Mouse (Mus musculus) kidney, embryonic 16.5 days (tissue): ENCODE results near the gene Col18a1. TPM values are rescaled to one million over a fixed set of nuclear protein-coding genes. Genes with fewer than 3 reads are reported as not detected.
A peak's percentile ranks its signal among the peaks of the same experiment; 100 is the strongest.

Experiments
- ATAC-seq: fragments of 200-750 bp; cut with Nextera tagmentation; 2 replicates; pipeline ENCODE4 v1.8.0; 2017; ENCODE audit warnings: moderate TSS enrichment; ENCODE audit not compliant: low FRiP score, low TSS enrichment
- H3K27ac ChIP-seq: fragments of 300-500 bp; sonication (generic); 2 replicates; pipeline ENCODE4 v1.5.1; 2014; ENCODE audit warnings: low read length
- H3K27me3 ChIP-seq: fragments of 300-500 bp; sonication (generic); 2 replicates; pipeline ENCODE4 v1.6.1; 2014; ENCODE audit warnings: low read length, control low read depth, mixed read lengths; ENCODE audit not compliant: insufficient read depth
- H3K36me3 ChIP-seq: fragments of 300-500 bp; sonication (generic); 2 replicates; pipeline ENCODE4 v1.6.1; 2014; ENCODE audit warnings: low read length, control low read depth, mixed read lengths; ENCODE audit not compliant: insufficient read depth
- H3K4me1 ChIP-seq: fragments of 300-500 bp; sonication (generic); 2 replicates; pipeline ENCODE4 v1.6.1; 2014; ENCODE audit warnings: low read length, control low read depth, mixed read lengths; ENCODE audit not compliant: insufficient read depth
- H3K4me2 ChIP-seq: fragments of 300-500 bp; sonication (generic); replicated peaks from 2 replicates; pipeline ENCODE4 v1.6.1; 2014; ENCODE audit warnings: low read depth, low read length
- H3K4me3 ChIP-seq: fragments of 300-500 bp; sonication (generic); 2 replicates; pipeline ENCODE4 v1.5.1; 2014; ENCODE audit warnings: mild to moderate bottlenecking, low read length
- H3K9ac ChIP-seq: fragments of 300-500 bp; sonication (generic); replicated peaks from 2 replicates; pipeline ENCODE4 v1.6.1; 2014; ENCODE audit warnings: low read length
- H3K9me3 ChIP-seq: fragments of 300-500 bp; sonication (generic); 2 replicates; pipeline ENCODE4 v1.6.1; 2016; ENCODE audit warnings: low read length, control low read depth
- WGBS: fragments of 180-500 bp; shearing (Covaris S2); extraction: QIAGEN DNeasy Blood & Tissue Kit; methylation state at CpG from one replicate; pipeline ENCODE4 v1.1.7; 2014; 5-methylcytosine and 5-hydroxymethylcytosine counted together
- polyA plus RNA-seq: library from polyadenylated mRNA; unstranded; fragments of >200 nt; fragmentation: Nextera tagmentation; extraction: Ambion mirVana; gene quantifications from 2 replicates; pipeline ENCODE4 v1.2.1, GENCODE M21; 2015

Col18a1 gene
- polyA plus RNA-seq, 1 experiment from 2014 or later, result 257 TPM

DNA sequence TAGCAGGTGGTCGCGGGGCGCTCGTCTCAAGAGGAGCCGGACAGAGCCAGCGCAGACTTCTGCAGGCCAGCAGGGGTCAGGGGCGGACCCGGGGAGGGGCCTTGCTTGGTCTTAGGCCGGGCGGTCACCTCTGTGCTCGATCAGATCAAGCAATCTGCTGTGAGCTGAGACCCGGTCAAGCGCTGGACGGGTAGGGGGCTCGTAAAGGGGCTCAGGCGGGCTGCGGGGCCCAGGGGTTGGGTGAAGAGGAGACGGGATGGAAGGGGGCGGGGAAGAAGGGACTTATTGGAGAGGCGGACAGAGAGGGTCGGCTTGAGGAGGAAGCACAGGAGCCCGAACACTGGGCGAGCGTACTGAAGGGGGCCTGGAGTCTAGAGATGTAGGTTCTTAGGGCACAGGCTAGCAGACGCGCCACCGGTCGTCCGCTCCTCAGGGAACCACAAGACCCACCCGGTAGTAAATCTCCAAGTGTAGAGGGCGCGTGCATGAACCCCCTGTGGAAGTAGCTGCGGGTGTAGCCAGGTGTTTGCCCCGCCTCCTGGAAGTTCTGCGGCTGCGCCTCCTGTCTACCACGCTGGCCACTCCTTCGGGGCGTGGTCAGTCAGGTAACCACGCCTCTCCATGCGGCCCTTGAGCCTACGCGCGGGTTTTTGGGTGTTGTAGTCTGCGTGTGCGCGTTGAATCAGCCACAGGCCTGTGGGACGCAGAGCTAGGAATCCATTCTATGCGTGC lies 133.6 kb downstream of the Col18a1 start:
- Histone ChIP-seq H3K27ac (peak overlapping the region; percentile 78), H3K36me3 (no peaks in the 10 kb centered on the region), H3K9ac (peak overlapping the region; percentile 82), H3K27me3 (no peaks in the 10 kb centered on the region), H3K4me3 (peak overlapping the region; percentile 70), H3K9me3 (no peaks in the 10 kb centered on the region), H3K4me1 (peaks cover 20% of the 10 kb centered on the region), H3K4me2 (peak overlapping the region; percentile 88)
- peak; percentile 91 for ATAC-seq
- under 1% methylated on average over 49 of the region's 49 CpGs for whole genome bisulfite sequencing

GRCm38 (mm10) chr10:77031768-77032375 lies 134.5 kb downstream of the Col18a1 start, which contains the start of gene Slc19a1:
Slc19a1 (plus strand) TSS chr10:77032241.
- Histone ChIP-seq H3K4me3 (peak within 1 kb of the TSS; percentile 70), H3K9me3 (no peaks in the 10 kb centered on the region), H3K27me3 (no peaks in the 10 kb centered on the region), H3K27ac (peak within 1 kb of the TSS; percentile 78), H3K36me3 (no peaks in the 10 kb centered on the region), H3K9ac (peak within 1 kb of the TSS; percentile 82), H3K4me1 (peaks cover 20% of the 10 kb centered on the region), H3K4me2 (peak within 1 kb of the TSS; percentile 88)
- ATAC-seq, result peak; percentile 2; the same call in 1 of the 2 replicates
- 47% methylated on average over 13 of the region's 13 CpGs for WGBS

DNA sequence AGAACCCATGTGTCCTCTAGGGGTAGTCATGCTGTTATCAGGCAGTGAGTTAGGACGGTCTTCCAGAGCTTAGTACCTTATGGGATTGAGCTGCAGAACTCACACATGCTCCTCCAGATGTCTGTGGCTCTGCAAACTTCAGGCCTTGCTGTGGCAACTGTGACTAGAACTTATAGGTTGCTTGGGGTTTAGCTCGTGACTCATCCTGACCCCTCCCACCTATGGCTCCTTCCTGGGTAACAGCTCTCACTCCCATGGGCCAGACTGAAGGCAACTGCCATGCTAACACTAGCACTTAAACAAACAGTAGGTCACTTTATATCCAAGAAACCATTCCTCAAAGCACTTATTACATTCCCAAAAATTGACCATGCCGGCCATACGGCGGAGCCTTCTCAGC lies 135.7 kb downstream of the Col18a1 start:
- ATAC-seq, result no peak
- H3K9me3 ChIP-seq, result no peaks in the 10 kb centered on the region
- no peaks in the 10 kb centered on the region for H3K27me3 ChIP-seq
- H3K9ac ChIP-seq, result no peak overlapping the region
- 90% methylated on average over 5 of the region's 5 CpGs for WGBS
- H3K4me2 ChIP-seq, result no peak overlapping the region
- H3K4me3 ChIP-seq, result no peak overlapping the region
- H3K36me3 ChIP-seq, result no peaks in the 10 kb centered on the region
- H3K4me1 ChIP-seq, result peaks cover 20% of the 10 kb centered on the region
- no peak overlapping the region for H3K27ac ChIP-seq

GRCm38 (mm10) chr10:77029761-77030160 lies 136.6 kb downstream of the Col18a1 start:
- Histone ChIP-seq H3K36me3 (no peaks in the 10 kb centered on the region), H3K9ac (no peak overlapping the region), H3K4me3 (no peak overlapping the region), H3K4me1 (peaks cover 13% of the 10 kb centered on the region), H3K27me3 (no peaks in the 10 kb centered on the region), H3K9me3 (no peaks in the 10 kb centered on the region), H3K4me2 (no peak overlapping the region), H3K27ac (peak overlapping the region; percentile 73)
- no peak; the same call in 1 of the 2 replicates for ATAC-seq
- WGBS, result 80% methylated on average over 4 of the region's 4 CpGs

DNA sequence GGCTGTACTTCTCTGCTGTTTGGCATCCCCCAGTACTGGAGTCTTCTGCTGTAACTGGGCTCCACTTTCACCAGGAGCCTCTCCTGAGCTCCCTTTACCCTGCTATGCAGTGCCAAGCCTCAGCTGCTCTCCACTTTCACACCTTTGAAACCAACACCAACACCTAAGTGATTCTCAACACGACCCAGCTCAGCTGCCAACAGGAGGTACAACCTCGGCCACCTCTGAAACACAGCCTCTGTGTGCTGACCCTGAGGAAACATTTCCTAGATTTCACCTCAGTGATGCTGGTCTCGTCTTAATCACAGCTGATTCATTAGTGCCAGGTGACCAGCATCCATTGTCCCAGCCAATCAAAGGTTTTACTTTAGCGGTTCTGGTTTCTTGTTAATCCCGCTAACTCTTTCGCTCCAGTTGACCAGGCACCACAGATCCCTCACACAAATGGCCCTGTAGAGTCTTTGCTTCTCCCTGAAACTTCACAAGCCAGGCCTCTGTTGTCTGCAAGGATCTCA lies 137.5 kb downstream of the Col18a1 start:
- no peaks in the 10 kb centered on the region for H3K36me3 ChIP-seq
- no peak for ATAC-seq
- peaks cover 3% of the 10 kb centered on the region for H3K4me1 ChIP-seq
- no peak overlapping the region for H3K4me2 ChIP-seq
- 70% methylated on average over 6 of the region's 6 CpGs for WGBS
- H3K9ac ChIP-seq, result no peak overlapping the region
- H3K9me3 ChIP-seq, result no peaks in the 10 kb centered on the region
- peak overlapping the region; percentile 36; the same call in 1 of the 2 replicates for H3K27ac ChIP-seq
- H3K4me3 ChIP-seq, result no peak overlapping the region
- H3K27me3 ChIP-seq, result no peaks in the 10 kb centered on the region

DNA sequence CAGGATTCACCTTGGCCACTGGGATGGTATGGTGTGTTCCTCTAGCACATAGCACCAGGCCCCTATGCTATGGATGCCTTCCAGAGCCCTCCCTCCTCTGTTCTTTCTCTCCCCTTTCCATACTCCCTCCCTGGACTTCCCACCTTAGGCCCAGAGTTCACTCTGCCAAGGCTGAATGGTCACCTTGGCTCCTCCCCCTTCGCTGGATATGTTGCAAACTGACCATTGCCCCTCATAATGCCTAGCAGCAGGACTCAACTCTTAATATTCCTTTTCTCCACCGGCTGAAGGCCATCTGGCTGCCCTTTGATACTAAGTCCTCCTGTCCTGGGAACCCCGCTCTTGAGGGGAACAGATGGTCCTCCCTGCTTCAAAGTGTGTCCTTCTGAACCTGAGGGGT lies 139.4 kb downstream of the Col18a1 start:
- Histone ChIP-seq H3K4me2 (no peak overlapping the region), H3K9me3 (no peaks in the 10 kb centered on the region), H3K27me3 (no peaks in the 10 kb centered on the region), H3K27ac (peak overlapping the region; percentile 61), H3K9ac (no peak overlapping the region), H3K4me1 (no peaks in the 10 kb centered on the region; the same call in 1 of the 2 replicates), H3K4me3 (no peak overlapping the region), H3K36me3 (no peaks in the 10 kb centered on the region)
- 60% methylated on average over 3 of the region's 3 CpGs for WGBS
- peak; percentile 56 for ATAC-seq

GRCm38 (mm10) chr10:77024231-77024630 lies 142.1 kb downstream of the Col18a1 start:
- H3K27me3 ChIP-seq, result no peaks in the 10 kb centered on the region
- H3K4me1 ChIP-seq, result no peaks in the 10 kb centered on the region; the same call in 1 of the 2 replicates
- no peak overlapping the region for H3K4me2 ChIP-seq
- no peak for ATAC-seq
- no peak overlapping the region for H3K9ac ChIP-seq
- H3K36me3 ChIP-seq, result no peaks in the 10 kb centered on the region
- no peaks in the 10 kb centered on the region for H3K9me3 ChIP-seq
- WGBS, result 84% methylated on average over 5 of the region's 5 CpGs
- no peak overlapping the region for H3K4me3 ChIP-seq
- no peak overlapping the region for H3K27ac ChIP-seq

GRCm38 (mm10) chr10:77022301-77023130 lies 143.8 kb downstream of the Col18a1 start:
- H3K4me2 ChIP-seq, result no peak overlapping the region
- no peak overlapping the region for H3K4me3 ChIP-seq
- no peaks in the 10 kb centered on the region for H3K27me3 ChIP-seq
- no peak overlapping the region for H3K27ac ChIP-seq
- no peak for ATAC-seq
- H3K4me1 ChIP-seq, result no peaks in the 10 kb centered on the region; the same call in 1 of the 2 replicates
- H3K36me3 ChIP-seq, result no peaks in the 10 kb centered on the region
- H3K9me3 ChIP-seq, result no peaks in the 10 kb centered on the region
- no peak overlapping the region for H3K9ac ChIP-seq
- 65% methylated on average over 13 of the region's 13 CpGs for WGBS

- peak; percentile 76 for ATAC-seq
- WGBS, result 19% methylated on average over 17 of the region's 17 CpGs
- H3K4me3 ChIP-seq, result peak overlapping the region; percentile 35
These were observed 144.8 kb downstream of the Col18a1 start for GRCm38 (mm10) chr10:77021399-77022052.

More at GRCm38 (mm10) chr10:77021399-77022052, 144.8 kb downstream of the Col18a1 start:
- H3K4me1 ChIP-seq, result peaks cover 5% of the 10 kb centered on the region; the same call in 1 of the 2 replicates
- H3K9me3 ChIP-seq, result no peaks in the 10 kb centered on the region
- H3K4me2 ChIP-seq, result peak overlapping the region; percentile 57
- H3K9ac ChIP-seq, result peak overlapping the region; percentile 44
- H3K27ac ChIP-seq, result no peak overlapping the region
- no peaks in the 10 kb centered on the region for H3K27me3 ChIP-seq
- no peaks in the 10 kb centered on the region for H3K36me3 ChIP-seq
